Mouse (Mus musculus) CD4-positive, CD25-positive, alpha-beta regulatory T cell, adult 4 months (primary cell): ENCODE data around the gene Apoa1. TPM values are rescaled to one million over a fixed set of nuclear protein-coding genes. Genes with fewer than 3 reads are reported as not detected.
A peak's percentile ranks its signal among the peaks of the same experiment; 100 is the strongest.

Experiments used
- ATAC-seq: one replicate; pipeline ENCODE4 v1.8.0; 2017
- polyA plus RNA-seq, 2 experiments: library from polyadenylated mRNA; unstranded; fragments of 100-300 nt; shearing (Covaris generic); gene quantifications; one replicate each; pipeline ENCODE4 v1.2.1; 2017

Apoa1 gene
- not detected for polyA plus RNA-seq

GRCm38 (mm10) chr9:46228491-46228890 lies at the start of gene Apoa1:
Apoa1 (plus strand) TSS chr9:46228580.
- no peak for ATAC-seq

- no peak for ATAC-seq
Measured at GRCm38 (mm10) chr9:46178595-46178994, 49.8 kb upstream of the Apoa1 start.

GRCm38 (mm10) chr9:46181297-46181696 lies 47.1 kb upstream of the Apoa1 start:
- no peak for ATAC-seq

- no peak for ATAC-seq
Measured at GRCm38 (mm10) chr9:46184542-46184941, 43.8 kb upstream of the Apoa1 start.

- peak; percentile 90 for ATAC-seq
Measured at GRCm38 (mm10) chr9:46185191-46185590, 43.2 kb upstream of the Apoa1 start.

GRCm38 (mm10) chr9:46186387-46186786 lies 42.0 kb upstream of the Apoa1 start:
- no peak for ATAC-seq

GRCm38 (mm10) chr9:46188370-46188769 lies 40.0 kb upstream of the Apoa1 start:
- ATAC-seq, result no peak

- no peak for ATAC-seq
Measured at GRCm38 (mm10) chr9:46188956-46189355, 39.4 kb upstream of the Apoa1 start.

GRCm38 (mm10) chr9:46189381-46189780 lies 39.0 kb upstream of the Apoa1 start:
- ATAC-seq, result no peak

GRCm38 (mm10) chr9:46191234-46191633 lies 37.1 kb upstream of the Apoa1 start:
- no peak for ATAC-seq

GRCm38 (mm10) chr9:46191644-46192043 lies 36.7 kb upstream of the Apoa1 start:
- peak; percentile 77 for ATAC-seq

GRCm38 (mm10) chr9:46192642-46193041 lies 35.7 kb upstream of the Apoa1 start:
- ATAC-seq, result no peak

GRCm38 (mm10) chr9:46194809-46195208 lies 33.6 kb upstream of the Apoa1 start:
- no peak for ATAC-seq

GRCm38 (mm10) chr9:46196699-46197169 lies 31.6 kb upstream of the Apoa1 start:
- no peak for ATAC-seq

GRCm38 (mm10) chr9:46198461-46198860 lies 29.9 kb upstream of the Apoa1 start:
- peak; percentile 57 for ATAC-seq

GRCm38 (mm10) chr9:46198936-46199335 lies 29.4 kb upstream of the Apoa1 start:
- ATAC-seq, result peak; percentile 20

GRCm38 (mm10) chr9:46199609-46200008 lies 28.8 kb upstream of the Apoa1 start:
- no peak for ATAC-seq

GRCm38 (mm10) chr9:46206834-46207500 lies 21.4 kb upstream of the Apoa1 start:
- ATAC-seq, result no peak

GRCm38 (mm10) chr9:46207501-46207869 lies 20.9 kb upstream of the Apoa1 start:
- ATAC-seq, result no peak

GRCm38 (mm10) chr9:46208401-46208974 lies 19.9 kb upstream of the Apoa1 start:
- no peak for ATAC-seq

- no peak for ATAC-seq
Measured at GRCm38 (mm10) chr9:46210473-46210872, 17.9 kb upstream of the Apoa1 start.

GRCm38 (mm10) chr9:46214276-46214675 lies 14.1 kb upstream of the Apoa1 start:
- ATAC-seq, result no peak

GRCm38 (mm10) chr9:46214946-46215337 lies 13.4 kb upstream of the Apoa1 start:
- no peak for ATAC-seq
